Mouse (Mus musculus): ENCODE measurements around the gene Mbd5.

DNA sequence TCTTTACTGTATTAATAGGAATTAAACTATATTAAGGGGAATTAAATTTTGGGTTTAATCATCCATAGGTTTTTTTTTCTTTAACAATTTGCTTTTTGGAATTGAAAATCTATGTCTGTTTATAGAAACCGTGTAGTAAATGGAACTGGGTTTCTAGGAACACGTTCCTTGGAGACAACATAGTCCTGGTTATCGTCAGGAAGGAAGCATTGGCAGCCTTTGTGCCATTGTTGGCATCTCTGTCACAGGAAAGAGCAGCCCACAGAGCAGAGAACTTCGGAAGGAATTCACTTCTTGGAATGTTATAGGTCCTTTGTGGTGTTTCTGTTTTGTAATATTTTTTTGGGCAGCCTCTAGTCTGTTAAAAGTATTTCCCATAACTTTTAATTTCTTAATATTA lies 135.7 kb downstream of the Mbd5 start:
- no peak for TF ChIP-seq CTCF (IDR thresholded peaks at IDR 0.05; ENCODE audit: low read depth)
- no peak for TF ChIP-seq EP300 (IDR thresholded peaks at IDR 0.05; ENCODE audit: low read depth)

All from liver, postnatal 0 days (tissue).